Mouse (Mus musculus): ENCODE data around the gene Zmat5. TPM values are rescaled to one million over a fixed set of nuclear protein-coding genes. Genes with fewer than 3 reads are reported as not detected.
A peak's percentile ranks its signal among the peaks of the same experiment; 100 is the strongest.

The Zmat5 gene
- polyA plus RNA-seq (2015; fragmentation: Nextera tagmentation; extraction: Ambion mirVana): 30.2 and 31.0 TPM in 2 replicates

- Histone ChIP-seq H3K9me3 (replicated peaks) (no peaks in the 10 kb centered on the region), H3K4me1 (replicated peaks) (peaks cover 36% of the 10 kb centered on the region), H3K27me3 (no peaks in the 10 kb centered on the region), H3K36me3 (peaks cover 22% of the 10 kb centered on the region), H3K4me3 (replicated peaks) (peak within 1 kb of the TSS; percentile 82), H3K4me2 (peak within 1 kb of the TSS; percentile 90), H3K9ac (peak within 1 kb of the TSS; percentile 90), H3K27ac (peak within 1 kb of the TSS; percentile 75)
- WGBS (ENCODE audit: insufficient replicate concordance): under 1% methylated on average over 47 of the region's 47 CpGs
- DNase-seq (peak; percentile 90), ATAC-seq (ENCODE audit: low read depth) (peak; percentile 98)
These were observed at the start of gene Zmat5, which contains the start of gene Uqcr10 for GRCm38 (mm10) chr11:4704072-4704964. Gene Zmat5, plus strand, starts transcription at chr11:4704678. Gene Uqcr10, minus strand, starts transcription at chr11:4704342.

GRCm38 (mm10) chr11:4659818-4660217 lies 44.7 kb upstream of the Zmat5 start:
- Histone ChIP-seq H3K27ac (peak overlapping the region; percentile 89), H3K4me3 (replicated peaks) (no peak overlapping the region), H3K4me1 (replicated peaks) (peaks cover 38% of the 10 kb centered on the region), H3K9ac (peak overlapping the region; percentile 59), H3K4me2 (peak overlapping the region; percentile 55), H3K36me3 (peaks cover 69% of the 10 kb centered on the region), H3K9me3 (replicated peaks) (no peaks in the 10 kb centered on the region), H3K27me3 (no peaks in the 10 kb centered on the region)
- ATAC-seq (ENCODE audit: low read depth) (peak; percentile 45; the same call in 1 of the 2 replicates), DNase-seq (peak; percentile 33)
- 27% methylated on average over 1 of the region's 1 CpGs for WGBS (ENCODE audit: insufficient replicate concordance)

- peak overlapping the region; percentile 59 for H3K9ac ChIP-seq
- peak; percentile 75 for ATAC-seq (ENCODE audit: low read depth)
These were observed 44.0 kb upstream of the Zmat5 start for GRCm38 (mm10) chr11:4660309-4661025.

GRCm38 (mm10) chr11:4661324-4661723 lies 43.2 kb upstream of the Zmat5 start:
- Histone ChIP-seq H3K4me2 (peak overlapping the region; percentile 55), H3K27ac (peak overlapping the region; percentile 89), H3K27me3 (no peaks in the 10 kb centered on the region), H3K9me3 (replicated peaks) (no peaks in the 10 kb centered on the region), H3K4me1 (replicated peaks) (peaks cover 38% of the 10 kb centered on the region), H3K4me3 (replicated peaks) (0 out of 2 replicates have a peak overlapping the region, but pooled peaks have one; percentile 17), H3K9ac (peak overlapping the region; percentile 59), H3K36me3 (peaks cover 60% of the 10 kb centered on the region)
- DNase-seq (peak; percentile 47), ATAC-seq (ENCODE audit: low read depth) (peak; percentile 86)
- WGBS (ENCODE audit: insufficient replicate concordance): 69% methylated on average over 4 of the region's 4 CpGs

More at GRCm38 (mm10) chr11:4660309-4661025, 44.0 kb upstream of the Zmat5 start:
- Histone ChIP-seq H3K27me3 (no peaks in the 10 kb centered on the region), H3K9me3 (replicated peaks) (no peaks in the 10 kb centered on the region), H3K27ac (peak overlapping the region; percentile 89), H3K36me3 (peaks cover 63% of the 10 kb centered on the region), H3K4me3 (replicated peaks) (0 out of 2 replicates have a peak overlapping the region, but pooled peaks have one; percentile 17), H3K4me2 (peak overlapping the region; percentile 55), H3K4me1 (replicated peaks) (peaks cover 38% of the 10 kb centered on the region)
- 65% methylated on average over 7 of the region's 7 CpGs for WGBS (ENCODE audit: insufficient replicate concordance)
- DNase-seq: peak; percentile 34

GRCm38 (mm10) chr11:4661871-4662495 lies 42.5 kb upstream of the Zmat5 start:
- H3K27me3 ChIP-seq: no peaks in the 10 kb centered on the region
- peak overlapping the region; percentile 59; the same call in 1 of the 2 replicates for H3K9ac ChIP-seq
- H3K9me3 ChIP-seq (replicated peaks): no peaks in the 10 kb centered on the region
- H3K4me1 ChIP-seq (replicated peaks): peaks cover 35% of the 10 kb centered on the region
- H3K4me3 ChIP-seq (replicated peaks): no peak overlapping the region
- WGBS (ENCODE audit: insufficient replicate concordance): 88% methylated on average over 10 of the region's 10 CpGs
- H3K27ac ChIP-seq: peak overlapping the region; percentile 89
- DNase-seq (no peak), ATAC-seq (ENCODE audit: low read depth) (no peak)
- H3K36me3 ChIP-seq: peaks cover 61% of the 10 kb centered on the region
- H3K4me2 ChIP-seq: no peak overlapping the region; the same call in 1 of the 2 replicates

GRCm38 (mm10) chr11:4662496-4662878 lies 42.0 kb upstream of the Zmat5 start:
- H3K4me3 ChIP-seq (replicated peaks): no peak overlapping the region

GRCm38 (mm10) chr11:4671736-4672135 lies 32.7 kb upstream of the Zmat5 start:
- 79% methylated on average over 4 of the region's 4 CpGs for WGBS (ENCODE audit: insufficient replicate concordance)
- no peaks in the 10 kb centered on the region for H3K27me3 ChIP-seq
- H3K9ac ChIP-seq: no peak overlapping the region
- peaks cover 27% of the 10 kb centered on the region for H3K4me1 ChIP-seq (replicated peaks)
- DNase-seq (no peak), ATAC-seq (ENCODE audit: low read depth) (no peak)
- H3K36me3 ChIP-seq: peaks cover 69% of the 10 kb centered on the region
- H3K4me3 ChIP-seq (replicated peaks): no peak overlapping the region
- no peak overlapping the region for H3K27ac ChIP-seq
- no peak overlapping the region for H3K4me2 ChIP-seq
- H3K9me3 ChIP-seq (replicated peaks): no peaks in the 10 kb centered on the region

More at GRCm38 (mm10) chr11:4662496-4662878, 42.0 kb upstream of the Zmat5 start:
- no peak overlapping the region for H3K9ac ChIP-seq
- 91% methylated on average over 11 of the region's 11 CpGs for WGBS (ENCODE audit: insufficient replicate concordance)
- no peak overlapping the region for H3K4me2 ChIP-seq
- peaks cover 64% of the 10 kb centered on the region for H3K36me3 ChIP-seq
- no peaks in the 10 kb centered on the region for H3K9me3 ChIP-seq (replicated peaks)
- peak overlapping the region; percentile 89 for H3K27ac ChIP-seq
- no peaks in the 10 kb centered on the region for H3K27me3 ChIP-seq
- peaks cover 35% of the 10 kb centered on the region for H3K4me1 ChIP-seq (replicated peaks)
- ATAC-seq (ENCODE audit: low read depth) (no peak), DNase-seq (no peak)

GRCm38 (mm10) chr11:4674593-4674992 lies 29.9 kb upstream of the Zmat5 start:
- DNase-seq (no peak), ATAC-seq (ENCODE audit: low read depth) (no peak)
- Histone ChIP-seq H3K4me1 (replicated peaks) (peaks cover 47% of the 10 kb centered on the region), H3K27me3 (no peaks in the 10 kb centered on the region), H3K4me3 (replicated peaks) (no peak overlapping the region), H3K9ac (no peak overlapping the region), H3K27ac (peak overlapping the region; percentile 93), H3K4me2 (no peak overlapping the region), H3K36me3 (peaks cover 69% of the 10 kb centered on the region), H3K9me3 (replicated peaks) (no peaks in the 10 kb centered on the region)
- 88% methylated on average over 1 of the region's 1 CpGs for WGBS (ENCODE audit: insufficient replicate concordance)

- Histone ChIP-seq H3K27ac (peak overlapping the region; percentile 93), H3K4me2 (no peak overlapping the region), H3K9ac (no peak overlapping the region), H3K4me3 (replicated peaks) (no peak overlapping the region), H3K27me3 (no peaks in the 10 kb centered on the region), H3K36me3 (peaks cover 72% of the 10 kb centered on the region), H3K9me3 (replicated peaks) (no peaks in the 10 kb centered on the region), H3K4me1 (replicated peaks) (peaks cover 47% of the 10 kb centered on the region)
- ATAC-seq (ENCODE audit: low read depth) (no peak), DNase-seq (no peak)
- 80% methylated on average over 6 of the region's 6 CpGs for WGBS (ENCODE audit: insufficient replicate concordance)
These were observed 29.3 kb upstream of the Zmat5 start for GRCm38 (mm10) chr11:4675126-4675562.

GRCm38 (mm10) chr11:4675693-4676092 lies 28.8 kb upstream of the Zmat5 start:
- no peaks in the 10 kb centered on the region for H3K27me3 ChIP-seq
- H3K9me3 ChIP-seq (replicated peaks): no peaks in the 10 kb centered on the region
- ATAC-seq (ENCODE audit: low read depth): no peak
- peak overlapping the region; percentile 93 for H3K27ac ChIP-seq
- peaks cover 47% of the 10 kb centered on the region for H3K4me1 ChIP-seq (replicated peaks)
- no peak overlapping the region for H3K4me2 ChIP-seq
- 88% methylated on average over 6 of the region's 6 CpGs for WGBS (ENCODE audit: insufficient replicate concordance)
- peaks cover 72% of the 10 kb centered on the region for H3K36me3 ChIP-seq
- no peak for DNase-seq
- H3K9ac ChIP-seq: no peak overlapping the region
- no peak overlapping the region for H3K4me3 ChIP-seq (replicated peaks)

All from liver, embryonic 13.5 days (tissue).